ENCODE assay signal across 16 mouse cellular contexts in the genomic region with DNA sequence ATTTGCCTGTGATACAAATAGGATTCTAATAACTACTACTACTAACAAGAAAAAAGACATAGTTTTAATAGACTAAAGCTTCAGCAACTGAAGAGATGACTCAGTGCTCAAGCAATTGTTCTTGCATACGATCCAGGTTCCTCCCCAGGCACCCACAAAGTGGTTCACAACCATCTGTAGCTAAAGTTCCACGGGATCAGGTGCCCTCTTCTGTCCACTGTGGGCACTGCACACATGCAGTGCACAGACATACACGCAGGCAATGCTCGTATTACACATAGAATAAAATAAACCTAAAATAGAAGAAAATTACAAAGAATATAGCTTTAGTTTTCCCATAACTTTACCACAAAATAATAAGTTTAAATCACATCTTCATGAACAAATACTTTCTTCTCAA.
DNase-seq lines count a peak whose midpoint lies in the region; ATAC-seq lines count a peak whose summit lies in the region.
"Had no signal": no experiment of that assay in that cellular context is flagged by ENCODE, and none has a peak within 500 bp of the region (broad histone marks: within the 10 kb centered on the region; RNA-seq: fewer than 3 reads in every experiment).

No protein-coding gene starts in this region.

- no peak overlapping the region for H3K27ac ChIP-seq in embryonic facial prominence, embryonic 11.5 days (replicated peaks; ENCODE audit: low read depth, low read length)
- H3K27ac ChIP-seq in embryonic facial prominence, embryonic 10.5 days (replicated peaks) = no peak overlapping the region
- H3K27ac ChIP-seq in kidney, embryonic 14.5 days (ENCODE audit: low read depth, low read length) = no peak overlapping the region
- H3K27ac ChIP-seq: embryonic facial prominence, embryonic 15.5 days; hindbrain, embryonic 15.5 days; liver, embryonic 13.5 days; macrophage had no signal

- no peaks in the 10 kb centered on the region for H3K4me1 ChIP-seq in embryonic facial prominence, embryonic 11.5 days (ENCODE audit: control insufficient read depth, insufficient read depth, low read length)
- no peaks in the 10 kb centered on the region for H3K4me1 ChIP-seq in embryonic facial prominence, embryonic 10.5 days
- no peaks in the 10 kb centered on the region for H3K4me1 ChIP-seq in kidney, embryonic 14.5 days (ENCODE audit: control insufficient read depth, insufficient read depth, low read length)
- H3K4me1 ChIP-seq: embryonic facial prominence, embryonic 15.5 days; hindbrain, embryonic 15.5 days; liver, embryonic 13.5 days had no signal

- H3K4me3 ChIP-seq in embryonic facial prominence, embryonic 11.5 days (ENCODE audit: low read depth, low read length) = no peak overlapping the region
- H3K4me3 ChIP-seq in embryonic facial prominence, embryonic 10.5 days = no peak overlapping the region
- H3K4me3 ChIP-seq in kidney, embryonic 14.5 days (ENCODE audit: low read length) = no peak overlapping the region
- H3K4me3 ChIP-seq: embryonic facial prominence, embryonic 15.5 days; hindbrain, embryonic 15.5 days; liver, embryonic 13.5 days had no signal

- no peaks in the 10 kb centered on the region for H3K36me3 ChIP-seq in embryonic facial prominence, embryonic 11.5 days (replicated peaks; ENCODE audit: control insufficient read depth, insufficient read depth, low read depth, low read length)
- no peaks in the 10 kb centered on the region for H3K36me3 ChIP-seq in embryonic facial prominence, embryonic 10.5 days (replicated peaks)
- H3K36me3 ChIP-seq in kidney, embryonic 14.5 days (ENCODE audit: control insufficient read depth, insufficient read depth, low read length) = no peaks in the 10 kb centered on the region
- H3K36me3 ChIP-seq: embryonic facial prominence, embryonic 15.5 days; hindbrain, embryonic 15.5 days; liver, embryonic 13.5 days had no signal

- no peak overlapping the region for H3K9ac ChIP-seq in embryonic facial prominence, embryonic 11.5 days (replicated peaks; ENCODE audit: low read length)
- H3K9ac ChIP-seq in kidney, embryonic 14.5 days (ENCODE audit: low read depth, low read length) = no peak overlapping the region
- H3K9ac ChIP-seq: embryonic facial prominence, embryonic 15.5 days; hindbrain, embryonic 15.5 days; liver, embryonic 13.5 days had no signal

- no peaks in the 10 kb centered on the region for H3K9me3 ChIP-seq in embryonic facial prominence, embryonic 11.5 days (replicated peaks; ENCODE audit: control insufficient read depth, low read length)
- no peaks in the 10 kb centered on the region for H3K9me3 ChIP-seq in embryonic facial prominence, embryonic 10.5 days
- H3K9me3 ChIP-seq in kidney, embryonic 14.5 days (ENCODE audit: control insufficient read depth, low read length) = no peaks in the 10 kb centered on the region
- H3K9me3 ChIP-seq: embryonic facial prominence, embryonic 15.5 days; hindbrain, embryonic 15.5 days; liver, embryonic 13.5 days had no signal

- WGBS in embryonic facial prominence, embryonic 11.5 days = 74% methylated on average over 4 of the region's 4 CpGs
- 80% methylated on average over 4 of the region's 4 CpGs for WGBS in embryonic facial prominence, embryonic 10.5 days
- WGBS in kidney, embryonic 14.5 days = 84% methylated on average over 4 of the region's 4 CpGs

- DNase-seq in embryonic facial prominence, embryonic 11.5 days (ENCODE audit: low spot score) = peak; percentile 2
- DNase-seq in embryonic facial prominence, embryonic 10.5 days (ENCODE audit: low spot score) = no peak
- DNase-seq in kidney, postnatal 4 days = peak; percentile 5 to 7
- DNase-seq in 416B (ENCODE audit: low read depth) (peak; percentile 55), MEL-GATA-1-ER (ENCODE audit: extremely low read depth, low read depth) (peak; percentile 38)
- no peak for DNase-seq in urinary bladder, postnatal 14 days (ENCODE audit: low spot score)
- DNase-seq in Muller cell, postnatal 12 days (ENCODE audit: inconsistent ontology term) = no peak
- DNase-seq: gastrocnemius, postnatal 36 days; liver, embryonic 13.5 days; thymus, postnatal 14 days had no signal

- no peak overlapping the region for H3K4me2 ChIP-seq in embryonic facial prominence, embryonic 11.5 days (ENCODE audit: low read depth, low read length)
- H3K4me2 ChIP-seq in kidney, embryonic 14.5 days (replicated peaks; ENCODE audit: low read depth, low read length) = no peak overlapping the region
- H3K4me2 ChIP-seq: embryonic facial prominence, embryonic 15.5 days; hindbrain, embryonic 15.5 days; liver, embryonic 13.5 days had no signal

- H3K27me3 ChIP-seq in embryonic facial prominence, embryonic 11.5 days (ENCODE audit: control insufficient read depth, insufficient read depth, low read length) = no peaks in the 10 kb centered on the region
- H3K27me3 ChIP-seq in embryonic facial prominence, embryonic 10.5 days (replicated peaks; ENCODE audit: low read depth, poor library complexity, severe bottlenecking) = no peaks in the 10 kb centered on the region
- H3K27me3 ChIP-seq in kidney, embryonic 14.5 days (ENCODE audit: control insufficient read depth, insufficient read depth, low read length) = no peaks in the 10 kb centered on the region
- H3K27me3 ChIP-seq: embryonic facial prominence, embryonic 15.5 days; hindbrain, embryonic 15.5 days; liver, embryonic 13.5 days had no signal

- no peak for ATAC-seq in embryonic facial prominence, embryonic 11.5 days (replicated peaks; ENCODE audit: insufficient number of reproducible peaks, low FRiP score, low TSS enrichment, low read depth)
- ATAC-seq in kidney, embryonic 14.5 days (ENCODE audit: low FRiP score, low TSS enrichment) = no peak
- ATAC-seq: activated CD4-positive, CD25-positive, alpha-beta regulatory T cell, adult 4 months; midbrain, embryonic 16.5 days had no signal

Comparison
In these comparisons a context has a peak if more than half of its experiments do, and no peak if none do; other contexts are left out.
1. DNase-seq: peak in embryonic facial prominence, embryonic 11.5 days (single experiment), kidney, postnatal 4 days (2 of 2), 416B (single experiment) and MEL-GATA-1-ER (single experiment); none in embryonic facial prominence, embryonic 10.5 days (single experiment), urinary bladder, postnatal 14 days (single experiment) and Muller cell, postnatal 12 days (single experiment).